Mouse (Mus musculus): ENCODE measurements around the gene Lhx8. TPM values are rescaled to one million over a fixed set of nuclear protein-coding genes. Genes with fewer than 3 reads are reported as not detected.

Gene Lhx8
- total and polyA plus RNA-seq, 2 experiments from 2014 or later, result 0.21 TPM; not detected in 1

DNA sequence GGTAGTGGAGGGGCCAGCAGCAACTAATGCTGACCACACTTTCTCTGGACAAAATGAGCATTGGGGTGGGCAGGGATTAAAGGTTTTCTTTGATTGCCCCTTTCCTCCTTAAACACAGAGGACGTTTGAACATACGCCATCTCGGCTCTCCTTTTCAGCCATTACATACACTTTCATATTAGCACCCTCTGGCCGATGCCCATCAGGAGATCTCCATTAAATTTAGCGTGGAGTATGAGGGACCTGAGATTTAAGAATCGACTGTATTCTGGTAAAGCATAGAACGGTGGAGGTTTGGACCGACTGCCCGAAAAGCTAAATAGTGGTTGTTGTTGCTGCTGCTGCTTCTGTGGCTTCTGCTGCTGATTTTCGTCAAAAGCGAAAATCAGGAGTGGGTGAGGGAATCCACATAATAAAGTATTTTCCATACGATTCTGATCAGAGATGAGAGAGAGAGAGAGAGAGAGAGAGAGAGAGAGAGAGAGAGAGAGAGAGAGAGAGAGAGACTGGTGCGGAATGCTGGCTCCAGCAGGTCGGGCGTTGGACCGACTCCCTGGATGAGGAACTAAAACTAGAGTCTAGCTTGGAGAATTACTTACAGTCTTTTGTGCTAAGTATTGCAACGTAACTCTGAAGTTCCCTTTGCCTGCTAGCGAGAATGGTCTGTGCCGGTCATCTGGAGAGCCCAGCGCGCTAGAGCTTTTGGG is 1.2 kb upstream of the Lhx8 start:
- Histone ChIP-seq H3K9me3 (ENCODE audit: low read length) (no peaks in the 10 kb centered on the region), H3K4me2 (ENCODE audit: low read depth, low read length) (0 out of 2 replicates have a peak overlapping the region, but pooled peaks have one; percentile 11), H3K36me3 (ENCODE audit: insufficient read depth, low read length) (no peaks in the 10 kb centered on the region), H3K9ac (replicated peaks; ENCODE audit: low read length) (no peak overlapping the region), H3K27ac (no peak overlapping the region), H3K4me3 (ENCODE audit: low read length) (peak overlapping the region; percentile 3; the same call in 1 of the 2 replicates), H3K4me1 (ENCODE audit: insufficient read depth, low read length) (no peaks in the 10 kb centered on the region), H3K27me3 (ENCODE audit: insufficient read depth, low read length) (peaks cover 64% of the 10 kb centered on the region)
- no peak for TF ChIP-seq CTCF (IDR thresholded peaks at IDR 0.05; ENCODE audit: low read depth)
- ATAC-seq (no peak), DNase-seq (ENCODE audit: low spot score) (no peak)
- WGBS, result 2% methylated on average over 21 of the region's 21 CpGs

DNA sequence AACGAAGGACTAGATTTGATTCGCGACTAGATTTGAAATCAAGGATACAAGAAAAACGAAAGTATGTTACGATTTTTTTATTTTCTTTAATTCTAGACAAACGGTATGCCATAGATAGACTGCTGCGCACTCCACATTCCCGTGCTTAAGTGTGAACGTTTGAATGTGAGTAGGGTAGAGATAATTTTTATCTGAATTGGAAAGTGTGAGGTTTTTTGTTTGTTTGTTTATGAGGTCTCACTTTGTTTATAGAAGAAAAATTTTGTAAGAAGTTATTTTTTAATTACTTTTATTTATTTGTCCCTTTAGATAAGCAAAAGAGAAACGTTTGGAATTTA is 513 bp upstream of the Lhx8 start:
- Histone ChIP-seq H3K4me1 (ENCODE audit: insufficient read depth, low read length) (no peaks in the 10 kb centered on the region), H3K36me3 (ENCODE audit: insufficient read depth, low read length) (no peaks in the 10 kb centered on the region), H3K9me3 (ENCODE audit: low read length) (no peaks in the 10 kb centered on the region), H3K27me3 (ENCODE audit: insufficient read depth, low read length) (peaks cover 65% of the 10 kb centered on the region), H3K4me2 (ENCODE audit: low read depth, low read length) (no peak overlapping the region), H3K27ac (no peak overlapping the region), H3K4me3 (ENCODE audit: low read length) (no peak overlapping the region), H3K9ac (replicated peaks; ENCODE audit: low read length) (no peak overlapping the region)
- no peak for TF ChIP-seq CTCF (IDR thresholded peaks at IDR 0.05; ENCODE audit: low read depth)
- DNase-seq (ENCODE audit: low spot score) (no peak), ATAC-seq (no peak)
- 2% methylated on average over 10 of the region's 10 CpGs for WGBS

DNA sequence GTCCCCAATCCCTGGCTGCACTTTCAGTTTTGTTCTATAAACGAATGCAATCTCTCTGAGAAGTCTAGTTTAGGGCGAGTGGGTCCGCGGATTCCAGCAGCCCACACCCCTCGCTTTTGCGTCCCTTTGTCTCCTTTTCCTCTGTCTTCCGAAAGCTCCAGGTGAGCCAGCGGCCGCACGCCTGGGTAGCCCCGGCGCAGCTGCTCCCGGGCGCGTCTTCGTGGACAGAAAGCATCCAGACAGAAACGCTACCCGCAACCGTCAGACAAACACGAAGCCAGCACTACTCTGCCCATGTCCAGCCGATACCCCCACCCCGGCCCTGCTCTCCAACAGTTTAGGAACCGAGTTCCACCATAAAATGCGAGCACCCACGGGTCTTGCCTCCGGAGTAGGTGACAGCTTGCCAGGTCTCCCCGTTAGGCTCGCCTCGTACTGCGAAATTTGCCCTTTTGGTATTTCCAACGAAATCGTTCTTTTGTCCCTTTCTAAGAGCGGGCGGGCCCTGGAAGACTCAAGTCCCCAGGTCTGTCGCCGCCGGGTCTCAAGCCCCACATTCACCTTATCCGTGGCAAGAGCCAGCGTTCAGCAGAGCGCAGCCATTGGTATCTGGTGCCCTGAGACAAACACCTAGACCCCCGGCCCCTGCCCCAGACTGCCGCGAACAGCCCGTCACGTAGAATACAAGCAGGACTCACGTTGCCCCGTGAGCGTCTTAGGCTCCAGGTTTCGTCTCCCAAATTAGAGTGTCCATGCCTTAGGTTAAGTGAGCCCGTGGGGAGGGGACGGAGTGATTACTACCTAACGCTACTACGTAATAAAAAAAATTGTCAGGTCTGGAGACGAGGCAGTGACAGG is 907 bp downstream of the Lhx8 start:
- Histone ChIP-seq H3K27ac (no peak overlapping the region), H3K4me1 (ENCODE audit: insufficient read depth, low read length) (no peaks in the 10 kb centered on the region), H3K27me3 (ENCODE audit: insufficient read depth, low read length) (peaks cover 65% of the 10 kb centered on the region), H3K4me3 (ENCODE audit: low read length) (no peak overlapping the region), H3K9me3 (ENCODE audit: low read length) (no peaks in the 10 kb centered on the region), H3K9ac (replicated peaks; ENCODE audit: low read length) (no peak overlapping the region), H3K36me3 (ENCODE audit: insufficient read depth, low read length) (no peaks in the 10 kb centered on the region), H3K4me2 (ENCODE audit: low read depth, low read length) (no peak overlapping the region; the same call in 1 of the 2 replicates)
- DNase-seq (ENCODE audit: low spot score) (no peak), ATAC-seq (no peak)
- no peak for TF ChIP-seq CTCF (IDR thresholded peaks at IDR 0.05; ENCODE audit: low read depth)
- 1% methylated on average over 54 of the region's 54 CpGs for WGBS

DNA sequence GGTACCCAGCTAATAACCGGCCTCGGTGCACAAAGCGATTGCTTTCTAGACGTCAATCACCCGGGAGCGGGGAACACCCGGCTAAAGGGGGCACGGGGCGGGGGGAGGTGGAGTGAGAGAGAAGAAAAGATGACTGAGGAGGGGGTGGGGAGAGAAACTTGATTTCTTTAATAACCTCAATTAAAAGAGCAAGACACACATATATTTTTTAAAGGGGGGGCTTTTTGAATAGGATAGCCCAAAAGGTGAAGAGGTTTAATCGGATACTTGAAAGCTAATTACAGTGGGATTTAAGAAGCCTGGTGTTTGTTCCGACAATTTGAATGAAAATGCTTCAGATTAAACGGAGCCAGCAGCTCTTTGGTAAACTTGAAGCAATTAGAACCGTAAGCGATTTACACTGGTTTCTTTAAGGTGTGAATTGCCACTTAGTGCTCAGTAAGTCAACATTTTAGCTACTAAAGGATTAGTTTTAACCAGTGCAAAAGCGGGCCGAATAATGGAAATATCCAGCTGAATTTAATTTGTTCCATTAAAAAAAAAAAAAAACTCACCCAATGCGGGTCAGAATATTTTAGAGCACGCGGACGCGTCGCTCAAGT is 1.6 kb downstream of the Lhx8 start:
- H3K27me3 ChIP-seq (ENCODE audit: insufficient read depth, low read length), result peaks cover 65% of the 10 kb centered on the region
- H3K4me1 ChIP-seq (ENCODE audit: insufficient read depth, low read length), result no peaks in the 10 kb centered on the region
- no peak for ATAC-seq
- H3K36me3 ChIP-seq (ENCODE audit: insufficient read depth, low read length), result no peaks in the 10 kb centered on the region
- 1% methylated on average over 22 of the region's 22 CpGs for WGBS
- DNase-seq (ENCODE audit: low spot score), result no peak
- peak overlapping the region; percentile 36 for H3K4me3 ChIP-seq (ENCODE audit: low read length)
- H3K4me2 ChIP-seq (ENCODE audit: low read depth, low read length), result peak overlapping the region; percentile 58
- no peak for TF ChIP-seq CTCF (IDR thresholded peaks at IDR 0.05; ENCODE audit: low read depth)
- H3K27ac ChIP-seq, result no peak overlapping the region
- H3K9me3 ChIP-seq (ENCODE audit: low read length), result no peaks in the 10 kb centered on the region
- H3K9ac ChIP-seq (replicated peaks; ENCODE audit: low read length), result no peak overlapping the region

DNA sequence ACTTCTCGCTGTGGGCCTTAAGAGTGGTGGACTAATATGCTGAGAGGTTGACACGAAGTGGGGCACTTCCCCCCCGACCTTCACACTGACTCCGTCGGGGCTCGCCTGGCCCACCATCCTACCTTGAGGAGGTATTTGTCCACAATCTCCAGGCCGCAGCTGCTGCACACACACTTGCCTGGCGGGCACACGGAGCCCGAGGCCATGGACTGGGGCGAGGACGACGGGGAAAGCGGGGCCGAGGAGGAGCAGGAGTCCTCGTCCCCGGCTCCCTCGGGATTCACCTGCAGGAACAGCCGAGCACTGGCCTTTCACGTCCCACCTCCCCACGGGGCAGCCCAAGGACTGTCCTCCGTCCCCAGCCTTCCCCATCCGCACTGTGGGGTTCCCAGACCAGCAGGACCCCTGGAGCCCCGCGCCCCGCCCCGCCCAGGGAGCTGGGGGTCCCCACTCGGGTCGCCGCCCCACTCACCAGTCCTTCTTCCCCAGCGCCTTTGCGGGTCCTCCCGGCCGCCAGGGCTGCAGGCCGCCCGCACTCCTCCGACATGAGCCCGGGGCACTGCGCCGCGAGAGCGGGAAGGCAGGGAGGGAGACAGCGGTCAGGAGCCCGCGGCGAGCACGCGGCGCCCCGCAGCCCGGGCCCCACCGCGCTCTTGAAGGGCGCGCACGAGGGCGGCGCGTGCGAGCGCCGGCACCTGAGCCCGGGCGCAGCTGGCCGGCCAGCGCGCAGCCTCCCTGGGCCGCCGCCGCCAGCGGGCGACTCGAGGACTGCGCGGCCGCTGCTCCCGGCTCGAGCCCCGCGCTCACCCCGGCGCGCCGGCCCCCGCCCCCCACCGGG is 2.4 kb downstream of the Lhx8 start:
- H3K4me1 ChIP-seq (ENCODE audit: insufficient read depth, low read length), result no peaks in the 10 kb centered on the region
- peak overlapping the region; percentile 36 for H3K4me3 ChIP-seq (ENCODE audit: low read length)
- peak; percentile 77 for ATAC-seq
- TF ChIP-seq CTCF (IDR thresholded peaks at IDR 0.05; ENCODE audit: low read depth), result no peak
- H3K27ac ChIP-seq, result no peak overlapping the region
- H3K9me3 ChIP-seq (ENCODE audit: low read length), result no peaks in the 10 kb centered on the region
- WGBS, result 1% methylated on average over 65 of the region's 86 CpGs
- H3K4me2 ChIP-seq (ENCODE audit: low read depth, low read length), result peak overlapping the region; percentile 58
- no peaks in the 10 kb centered on the region for H3K36me3 ChIP-seq (ENCODE audit: insufficient read depth, low read length)
- DNase-seq (ENCODE audit: low spot score), result peak; percentile 26
- H3K9ac ChIP-seq (replicated peaks; ENCODE audit: low read length), result 0 out of 2 replicates have a peak overlapping the region, but pooled peaks have one; percentile 13
- H3K27me3 ChIP-seq (ENCODE audit: insufficient read depth, low read length), result peaks cover 63% of the 10 kb centered on the region
